Mouse (Mus musculus) kidney, adult 9 months (tissue): Measurements from ENCODE around the gene Itgam.

ENCODE experiments used
- DNase-seq: peaks from one replicate; pipeline ENCODE4 v3.0.0; 2022

Gene Itgam

DNA sequence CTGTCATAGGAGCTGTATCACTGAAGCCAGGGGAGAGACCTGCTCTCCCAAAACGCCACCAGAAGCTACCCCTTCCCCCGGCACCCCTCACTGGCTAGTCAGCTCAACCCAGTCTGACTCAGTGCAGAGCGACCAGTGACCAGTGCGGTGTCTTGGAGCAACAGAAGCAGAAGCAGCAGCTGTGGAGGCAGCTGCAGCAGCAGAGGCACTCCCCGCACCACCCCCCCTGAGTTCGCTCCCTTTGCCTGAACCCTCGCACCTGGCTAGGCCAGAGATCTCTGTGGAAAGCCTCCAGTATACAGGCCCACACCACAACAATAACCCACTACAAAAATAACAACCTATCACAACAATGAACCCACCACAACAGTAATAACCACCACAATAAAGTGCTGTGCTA, 3.9 kb upstream of the Itgam start:
- no peak for DNase-seq

DNA sequence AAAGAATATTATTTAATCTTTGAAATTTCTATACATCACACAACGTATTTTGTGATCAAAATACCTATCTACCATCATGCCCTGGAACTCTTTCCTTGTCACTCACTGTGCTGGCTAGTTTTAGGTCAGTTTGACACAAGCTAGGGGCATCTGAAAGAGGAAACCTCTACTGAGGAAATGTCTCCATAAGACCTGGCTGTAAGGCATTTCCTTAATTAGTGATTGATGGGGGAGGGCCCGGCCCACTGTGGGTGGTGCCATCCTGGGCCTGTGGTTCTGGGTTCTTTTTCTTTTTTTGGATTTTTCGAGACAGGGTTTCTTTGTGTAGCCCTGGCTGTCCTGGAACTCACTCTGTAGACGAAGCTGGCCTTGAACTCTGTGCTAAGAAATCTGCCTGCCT, 3.3 kb upstream of the Itgam start:
- DNase-seq: no peak

DNA sequence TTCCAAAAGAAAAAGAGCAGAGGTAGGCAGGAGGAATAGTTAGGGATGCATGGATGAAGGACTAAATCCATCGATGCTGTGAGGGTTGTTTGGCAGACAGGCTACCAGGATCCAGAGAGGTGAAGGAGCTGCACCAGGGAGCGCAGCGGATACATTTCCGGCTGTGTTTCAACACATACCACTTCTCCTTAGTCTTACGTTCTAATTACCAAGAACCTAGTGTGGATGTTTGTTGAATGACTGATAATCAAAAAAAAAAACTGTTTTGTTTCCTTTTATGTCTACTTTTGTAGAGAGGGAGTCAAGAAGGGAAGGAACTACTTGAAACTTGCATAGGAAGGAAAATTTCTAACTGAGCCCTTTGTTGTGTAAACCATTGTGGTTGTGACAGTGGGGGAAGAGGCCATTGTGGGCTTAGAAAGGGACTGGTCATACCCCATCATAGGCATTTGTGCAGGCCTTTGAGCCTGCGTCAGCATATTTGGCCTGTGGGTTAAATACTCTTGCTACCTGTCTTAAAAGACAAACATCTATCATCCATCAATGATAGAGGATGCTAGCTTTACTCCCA, 856 bp downstream of the Itgam start:
- DNase-seq: no peak

DNA sequence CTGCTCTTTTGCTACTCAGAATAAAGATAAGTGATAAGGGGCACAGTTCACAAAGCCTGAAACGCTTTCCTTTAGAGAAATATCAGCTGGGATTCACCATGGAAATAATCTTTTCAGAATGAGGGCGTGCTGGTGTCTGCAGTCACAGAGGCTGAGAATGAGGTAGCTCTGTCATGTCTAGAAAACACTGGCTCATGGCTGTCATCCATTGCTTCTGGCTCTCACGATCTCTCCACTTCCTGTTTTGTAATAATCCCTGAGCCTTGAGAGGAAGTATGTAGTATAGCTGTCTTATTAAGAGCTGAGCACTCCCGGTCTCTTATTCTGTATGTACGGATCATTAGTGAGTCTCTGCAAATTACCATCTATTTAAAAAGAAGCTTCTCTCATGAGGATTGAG, 3.1 kb downstream of the Itgam start:
- DNase-seq: no peak

DNA sequence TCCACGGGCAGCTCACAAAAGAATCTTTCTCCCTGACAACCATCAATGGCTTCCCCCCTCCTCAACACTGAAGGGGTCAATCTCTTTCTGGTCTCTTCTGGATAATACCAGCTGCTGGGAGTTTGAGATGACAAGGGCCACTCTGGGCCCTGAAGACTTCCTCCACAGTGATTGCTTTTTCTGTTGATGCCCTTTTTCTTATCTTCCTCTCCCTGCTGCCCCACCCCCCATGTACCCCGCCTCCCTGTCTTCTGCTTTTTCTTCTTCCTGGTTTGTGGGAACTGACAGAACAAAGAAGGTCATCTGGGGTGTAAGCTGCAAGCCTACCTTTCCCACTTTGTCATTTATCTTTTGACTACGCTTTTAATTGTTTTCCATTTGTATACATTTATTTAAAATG, 5.4 kb downstream of the Itgam start:
- no peak for DNase-seq

DNA sequence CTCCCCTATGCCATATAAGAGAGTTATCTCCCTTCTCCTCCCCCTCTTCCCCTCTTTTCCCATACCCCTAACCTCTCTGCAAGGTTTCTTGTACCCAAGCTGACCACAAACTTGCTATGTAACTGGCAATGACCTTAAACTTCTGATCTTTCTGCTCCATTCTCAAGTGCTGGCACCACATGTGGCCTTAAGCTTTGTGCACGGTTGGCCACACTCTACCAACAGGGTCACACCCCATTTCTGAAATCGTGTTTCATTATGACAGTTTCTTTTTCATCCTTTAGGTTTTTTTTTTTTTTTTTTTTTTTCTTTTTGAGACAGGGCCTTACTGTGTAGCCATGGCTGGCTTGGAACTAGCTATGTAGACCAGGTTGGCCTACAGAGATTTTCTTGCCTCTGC, 7.4 kb downstream of the Itgam start:
- no peak for DNase-seq

DNA sequence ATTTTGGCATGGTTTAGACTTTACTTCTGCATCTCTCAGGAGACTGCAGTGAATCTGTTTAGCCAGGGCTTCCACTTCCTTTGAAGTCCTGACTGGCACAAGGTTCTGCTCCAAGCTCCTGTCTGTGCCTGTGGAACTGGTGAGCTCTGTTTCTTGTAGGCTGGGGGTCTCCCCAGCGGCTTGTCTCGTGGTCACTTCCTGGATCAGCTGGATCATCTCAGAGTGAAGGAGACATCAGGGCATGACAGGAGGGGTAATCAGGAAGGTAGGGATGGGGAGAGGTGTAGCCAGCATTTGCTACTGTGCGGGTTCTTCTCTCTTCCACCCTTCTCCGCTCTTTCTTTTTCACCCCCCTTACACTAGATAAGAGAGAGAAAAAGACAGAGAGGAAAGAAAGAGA, 9.4 kb downstream of the Itgam start:
- no peak for DNase-seq

DNA sequence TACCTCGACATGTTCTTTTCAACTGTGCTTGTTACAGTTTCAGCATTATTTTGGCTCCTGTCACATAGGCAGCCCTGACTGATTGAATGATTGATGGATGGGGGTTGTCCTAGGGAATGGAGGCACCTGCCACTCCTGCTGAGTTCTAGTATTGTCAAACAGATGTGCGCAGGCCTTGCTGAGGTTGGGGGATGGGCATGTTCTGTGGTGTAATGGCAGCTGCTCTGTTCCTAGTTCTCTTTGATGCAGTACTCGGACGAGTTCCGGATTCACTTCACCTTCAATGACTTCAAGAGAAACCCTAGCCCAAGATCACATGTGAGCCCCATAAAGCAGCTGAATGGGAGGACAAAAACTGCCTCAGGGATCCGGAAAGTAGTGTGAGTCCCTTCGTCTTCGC, 17.6 kb downstream of the Itgam start:
- no peak for DNase-seq

DNA sequence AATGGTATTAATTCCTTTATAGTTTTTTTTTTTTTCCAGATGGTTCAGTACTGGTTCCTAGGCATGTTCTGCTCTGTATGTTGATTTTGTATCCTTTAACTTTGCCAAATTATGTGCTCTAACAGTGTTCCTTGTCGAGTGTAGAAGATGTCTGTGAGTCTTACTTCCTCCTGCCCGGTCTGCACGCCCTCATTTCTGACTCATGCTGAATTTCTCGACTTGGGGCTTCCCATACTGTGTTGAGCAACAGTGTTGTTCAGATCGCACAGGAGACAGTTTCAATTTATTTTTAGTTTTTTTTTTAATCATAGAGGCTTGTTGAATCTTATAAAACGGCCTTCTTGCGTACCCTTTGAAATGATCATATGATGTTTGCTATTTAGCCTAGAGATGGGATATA, 26.7 kb downstream of the Itgam start:
- DNase-seq: no peak

DNA sequence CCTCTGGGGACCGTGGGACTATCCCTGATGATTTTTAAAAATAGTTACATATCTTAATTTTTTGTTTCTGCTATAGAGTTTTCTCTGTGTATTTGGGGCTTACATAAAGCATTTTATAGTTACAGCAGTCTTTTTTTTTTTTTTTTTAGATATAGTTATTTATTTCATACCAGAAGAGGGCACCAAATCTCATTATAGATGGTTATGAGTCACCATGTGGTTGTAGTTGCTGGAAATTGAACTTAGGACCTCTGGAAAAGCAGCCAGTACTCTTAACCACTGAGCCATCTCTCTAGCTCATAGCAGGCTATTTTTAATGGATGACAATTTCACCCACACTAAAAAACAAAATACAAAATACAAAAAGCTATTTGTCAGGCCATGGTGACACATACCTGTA, 35.7 kb downstream of the Itgam start:
- DNase-seq: peak; percentile 20

DNA sequence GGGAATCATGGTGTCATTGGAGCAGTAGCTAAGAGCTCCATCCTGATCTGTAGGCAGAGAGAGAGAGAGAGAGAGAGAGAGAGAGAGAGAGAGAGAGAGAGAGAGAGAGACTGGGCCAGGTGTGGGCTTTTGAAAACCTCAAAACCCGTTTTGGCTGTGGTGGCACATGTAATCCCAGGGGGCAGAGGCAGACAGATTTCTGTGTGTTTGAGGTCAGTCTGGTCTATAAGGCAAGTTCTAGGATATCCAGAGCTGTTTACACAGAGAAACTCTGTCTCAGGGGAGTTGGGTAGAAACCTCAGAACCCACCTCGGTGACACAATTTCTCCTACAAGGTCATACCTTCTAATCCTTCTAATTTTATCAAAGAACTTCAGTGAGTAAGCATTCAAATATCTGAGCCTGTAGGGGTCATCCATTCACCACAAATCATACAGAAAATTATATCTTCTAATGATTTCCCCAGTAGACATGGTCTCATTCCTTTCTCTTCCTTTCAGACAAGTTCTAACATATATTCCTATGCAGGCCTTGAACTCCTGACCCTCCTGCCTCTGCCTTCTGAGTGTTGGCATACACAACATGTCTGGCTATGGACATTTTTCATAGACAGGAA, 38.4 kb downstream of the Itgam start:
- no peak for DNase-seq

DNA sequence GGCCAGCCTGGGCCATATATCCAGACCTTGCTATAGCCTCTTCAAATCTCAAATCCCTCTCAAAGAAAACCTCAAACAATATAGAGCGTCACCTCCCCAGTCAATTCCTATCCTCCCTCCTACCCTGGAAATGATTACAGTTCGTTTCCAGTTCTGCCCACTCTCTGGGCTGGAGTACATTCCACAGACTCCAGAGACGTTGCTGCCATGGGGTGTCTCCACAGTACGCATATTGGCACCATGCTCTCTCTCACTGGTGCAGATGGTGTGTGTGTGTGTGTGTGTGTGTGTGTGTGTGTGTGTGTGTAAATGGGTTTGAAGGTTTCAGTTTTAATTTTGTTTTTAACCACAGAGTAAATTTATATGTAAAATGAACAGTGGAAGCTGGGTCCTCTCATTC, 42.8 kb downstream of the Itgam start:
- DNase-seq: no peak

DNA sequence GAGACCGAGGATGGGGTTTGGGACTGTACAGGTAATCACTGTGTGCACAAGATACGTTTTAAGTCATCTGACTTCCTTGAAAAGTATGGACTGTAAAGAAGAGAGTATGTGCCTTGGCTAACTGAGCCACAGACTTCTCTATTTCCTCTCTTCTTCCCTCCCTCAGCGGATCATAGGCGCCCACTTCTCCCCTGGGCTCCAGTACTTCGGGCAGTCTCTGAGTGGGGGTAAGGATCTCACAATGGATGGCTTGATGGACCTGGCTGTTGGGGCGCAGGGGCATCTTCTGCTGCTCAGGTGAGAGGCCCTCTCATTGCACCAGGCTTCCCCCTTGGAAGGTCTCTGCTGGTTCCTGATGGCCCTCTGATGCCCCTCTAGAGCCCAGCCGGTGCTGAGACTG, 45.0 kb downstream of the Itgam start:
- no peak for DNase-seq

DNA sequence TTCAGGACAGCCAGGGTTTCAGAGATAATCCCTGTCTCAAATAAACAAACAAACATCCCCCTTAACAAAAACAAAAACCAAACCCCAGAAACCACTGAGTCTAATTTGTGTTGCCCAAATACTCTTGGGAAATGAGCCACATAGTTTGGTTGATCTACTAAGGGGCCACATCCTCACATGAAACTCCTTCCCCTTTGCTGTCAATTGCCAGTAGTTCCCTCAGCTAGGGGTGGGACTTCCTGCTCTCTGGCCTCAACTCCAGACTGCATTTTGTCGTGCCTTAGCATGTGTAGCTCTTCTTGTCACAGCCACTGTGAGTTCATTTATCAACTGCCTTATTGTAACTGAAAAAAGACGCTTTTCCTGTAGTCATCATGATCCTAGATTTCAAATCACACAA, 47.9 kb downstream of the Itgam start:
- no peak for DNase-seq

DNA sequence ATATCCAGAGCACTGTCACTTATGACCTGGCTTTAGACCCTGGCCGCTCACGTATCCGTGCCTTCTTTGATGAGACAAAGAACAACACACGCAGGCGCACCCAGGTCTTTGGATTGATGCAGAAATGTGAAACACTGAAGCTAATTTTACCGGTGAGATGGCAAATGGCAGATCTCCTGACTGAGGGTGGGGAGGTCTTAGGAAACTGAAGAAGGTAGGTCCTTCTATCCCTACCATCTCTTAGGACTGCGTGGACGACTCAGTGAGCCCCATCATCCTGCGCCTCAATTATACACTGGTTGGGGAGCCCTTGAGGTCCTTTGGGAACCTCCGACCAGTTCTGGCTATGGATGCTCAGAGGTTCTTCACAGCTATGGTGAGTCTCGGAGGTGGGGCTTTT, 49.7 kb downstream of the Itgam start:
- DNase-seq: no peak

DNA sequence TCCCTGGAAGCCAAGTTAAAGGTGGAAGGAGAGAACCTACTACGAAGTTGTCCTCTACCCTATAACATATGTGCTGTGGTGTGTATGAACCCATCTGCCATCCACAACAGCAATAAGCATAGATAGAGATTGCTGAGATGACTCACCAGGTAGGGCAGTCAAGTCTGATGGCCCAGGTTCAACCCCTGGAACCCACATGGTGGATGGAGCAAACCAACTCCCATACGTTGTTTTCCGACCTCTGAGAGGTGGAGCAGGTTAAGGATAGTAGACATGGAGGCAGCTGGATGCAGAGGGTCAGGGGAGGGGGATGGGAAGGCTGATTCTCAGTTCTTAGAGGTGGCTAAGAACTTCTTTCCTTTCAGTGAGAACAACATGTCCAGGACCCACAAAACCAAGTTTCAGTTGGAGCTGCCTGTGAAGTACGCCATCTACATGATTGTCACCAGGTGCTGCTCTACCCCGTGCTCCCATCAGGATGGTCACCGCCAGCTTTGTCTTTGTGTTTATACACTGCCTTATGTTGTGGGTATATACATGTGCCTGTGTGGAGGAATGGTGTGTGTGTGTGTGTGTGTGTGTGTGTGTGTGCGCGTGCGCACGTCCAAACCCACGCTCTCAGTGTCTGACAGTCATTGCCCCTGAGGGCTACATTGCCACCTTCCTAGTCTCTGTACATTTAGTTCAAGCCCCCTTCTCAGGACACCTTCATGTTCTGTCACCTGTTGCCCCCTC, 52.1 kb downstream of the Itgam start:
- DNase-seq: no peak

DNA sequence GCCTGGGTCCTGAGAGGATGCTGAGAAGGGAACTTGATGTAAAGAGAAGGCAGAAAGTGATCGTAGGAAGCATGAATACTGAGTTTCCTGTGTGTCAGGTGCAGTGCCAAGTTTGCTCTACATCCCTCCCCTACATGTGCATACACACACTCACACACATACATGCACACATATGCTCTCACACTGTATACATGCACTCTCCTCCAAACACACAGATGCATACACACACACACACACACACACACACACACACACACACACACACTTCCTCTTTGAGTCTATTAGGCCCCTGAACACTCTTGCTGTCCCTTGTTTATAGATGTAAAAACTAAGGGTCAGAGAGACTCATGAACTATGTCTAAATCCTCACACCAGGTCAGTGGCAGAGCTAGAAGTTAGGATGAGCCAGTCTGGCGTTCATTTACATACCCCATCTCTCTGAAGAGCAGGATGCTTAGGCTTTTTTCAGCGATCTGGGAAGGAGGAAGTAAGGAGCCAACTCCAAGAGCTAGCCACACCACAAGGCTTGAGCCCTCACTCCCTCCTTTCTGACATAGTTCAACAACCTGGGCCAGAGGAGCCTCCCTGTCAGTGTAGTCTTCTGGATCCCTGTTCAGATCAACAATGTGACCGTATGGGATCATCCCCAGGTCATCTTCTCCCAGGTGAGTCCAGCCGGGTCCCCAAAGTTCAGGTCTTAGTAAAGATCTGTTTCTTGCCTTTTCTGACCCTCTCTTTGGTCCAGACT, 52.9 kb downstream of the Itgam start:
- DNase-seq: no peak

DNA sequence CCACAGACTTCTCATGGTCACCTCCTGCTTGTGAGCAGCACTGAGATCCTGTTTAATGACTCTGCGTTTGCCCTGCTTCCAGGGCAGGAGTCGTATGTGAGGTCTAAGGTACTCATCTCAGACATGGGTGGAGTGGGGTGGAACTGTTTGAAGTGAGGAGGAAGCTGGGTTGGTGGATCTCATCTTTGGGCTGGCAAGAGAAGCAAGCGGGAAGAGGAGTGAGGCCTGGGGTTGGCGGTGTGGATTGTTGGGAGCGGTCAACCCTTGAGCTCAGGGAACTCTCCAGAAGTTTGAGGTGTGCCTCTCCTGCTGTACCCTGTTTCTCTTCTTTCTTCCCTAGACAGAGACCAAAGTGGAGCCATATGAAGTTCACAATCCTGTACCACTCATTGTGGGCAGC, 54.0 kb downstream of the Itgam start:
- DNase-seq: no peak

DNA sequence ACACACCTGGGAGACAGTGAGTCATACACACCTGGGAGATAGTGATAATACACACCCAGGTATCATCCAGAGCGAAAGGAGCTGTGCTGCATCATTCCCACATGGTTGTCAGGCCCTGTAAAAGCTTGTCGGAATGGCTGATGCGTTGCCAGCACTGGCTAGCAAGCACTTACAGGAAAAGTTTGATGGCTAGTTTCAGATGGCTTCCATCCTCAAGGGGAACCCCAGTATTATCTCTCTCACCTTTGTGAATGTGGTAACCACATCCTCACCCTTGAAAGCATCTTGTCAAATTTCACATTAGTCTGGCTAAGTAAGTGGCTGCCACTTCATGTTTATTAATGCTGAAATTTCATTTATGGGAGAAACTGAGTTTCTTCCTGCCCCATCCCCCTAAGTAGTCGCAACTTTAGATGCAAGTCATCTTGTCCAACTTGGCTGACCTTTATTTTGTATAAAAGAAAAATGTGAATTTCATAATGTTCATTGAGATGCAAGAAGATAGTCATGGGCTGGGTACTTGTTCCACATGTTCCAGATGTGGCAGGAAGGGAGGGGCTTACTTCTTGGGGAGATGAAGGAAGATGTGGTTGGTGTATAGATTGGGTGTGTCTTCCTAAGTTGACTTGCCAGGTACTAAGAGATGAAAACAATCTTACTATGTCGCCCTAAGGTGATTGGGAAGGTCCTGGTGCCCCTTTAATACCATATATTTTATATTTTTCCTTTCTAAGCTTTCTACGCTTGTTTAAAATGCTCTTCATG, 57.5 kb downstream of the Itgam start:
- DNase-seq: no peak

DNA sequence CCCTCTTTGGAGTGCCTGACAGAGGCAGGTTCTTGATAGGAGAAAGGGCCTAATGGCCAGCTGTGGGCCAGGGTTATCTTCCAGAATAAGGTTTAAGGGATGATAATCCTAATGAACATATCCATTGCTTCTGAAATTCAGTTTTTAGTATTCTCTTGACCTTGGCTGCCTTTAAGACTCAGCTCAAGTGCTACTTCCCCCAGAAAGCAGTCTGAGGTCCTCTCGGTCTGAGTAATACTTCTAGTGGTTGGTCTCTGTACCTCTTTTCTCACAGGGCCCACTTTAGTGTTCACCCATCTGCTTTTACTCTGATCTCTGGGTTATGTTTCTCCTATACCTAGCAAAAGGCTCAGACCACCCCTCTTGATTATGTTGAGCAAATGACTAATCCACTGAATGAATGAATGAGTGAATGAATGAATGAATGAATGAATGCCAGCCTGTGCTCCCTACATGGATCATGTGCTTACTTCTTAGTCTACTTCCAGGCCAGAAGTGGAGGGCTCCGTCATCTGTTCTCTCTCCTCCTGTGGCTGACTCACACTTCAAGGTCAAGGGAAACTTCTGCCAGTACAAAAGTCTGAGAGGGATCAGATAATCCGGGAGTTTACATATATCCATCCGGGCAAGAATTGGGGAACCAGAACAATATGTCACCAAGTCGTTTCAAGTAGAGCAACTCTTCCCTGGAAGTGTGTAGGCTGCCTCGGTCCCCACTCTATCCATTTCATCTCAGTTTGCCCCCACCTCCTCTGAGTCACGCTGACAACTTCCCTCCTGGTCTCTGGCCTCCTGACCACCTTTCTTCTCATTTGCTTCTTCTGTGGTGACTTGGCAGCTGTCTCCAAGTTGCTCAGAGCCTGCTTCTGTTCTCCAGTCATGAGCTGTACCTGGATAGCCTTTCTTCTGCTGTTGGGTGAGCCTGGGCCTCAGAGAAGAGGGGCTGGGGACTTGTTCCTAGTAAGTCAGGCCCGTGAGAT, 66.6 kb downstream of the Itgam start, which contains the start of gene Itgax:
Gene Itgax, plus strand, starts transcription at position 807 of the 980 bp plus-strand sequence.
- no peak for DNase-seq

DNA sequence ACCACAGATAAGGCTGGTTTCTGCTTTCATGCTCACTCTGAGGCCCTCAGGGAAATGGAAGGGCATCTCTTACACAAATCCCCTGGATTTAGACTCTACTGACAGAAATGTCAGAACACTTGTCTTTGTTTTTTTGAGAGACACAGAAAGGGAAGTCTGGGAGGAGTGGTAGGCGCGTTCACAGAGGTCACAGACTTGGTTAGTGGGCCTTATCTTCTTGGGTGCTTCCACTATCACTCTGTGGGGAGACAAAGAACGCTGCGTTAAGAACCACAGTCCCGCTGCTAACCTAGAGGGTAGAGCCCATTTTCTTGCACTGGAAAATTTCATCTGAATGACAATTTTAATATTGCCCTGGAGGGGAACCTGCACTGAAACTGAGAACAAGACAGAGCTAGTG, 69.7 kb downstream of the Itgam start:
- DNase-seq: no peak

DNA sequence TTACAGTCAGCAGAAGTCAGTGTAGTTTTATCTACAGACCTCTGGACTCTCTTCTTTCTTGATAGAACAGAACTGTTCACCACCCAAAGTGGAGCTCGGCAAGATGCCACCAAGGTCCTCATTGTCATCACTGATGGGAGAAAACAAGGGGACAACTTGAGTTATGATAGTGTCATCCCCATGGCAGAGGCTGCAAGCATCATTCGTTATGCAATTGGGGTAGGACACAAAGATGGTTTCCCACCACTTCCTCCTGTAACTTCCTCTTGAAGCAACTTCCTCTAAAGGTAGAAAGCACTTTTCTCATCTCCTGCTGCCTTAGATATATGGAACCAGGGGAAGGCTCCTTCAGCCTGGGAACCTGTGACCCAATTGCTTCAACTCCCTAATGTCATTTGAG, 71.2 kb downstream of the Itgam start:
- no peak for DNase-seq
